ENCODE assay signal across 24 mouse cellular contexts in genomic region chr14:115057524-115057923, GRCm38 (mm10). TPM values are rescaled to one million over a fixed set of nuclear protein-coding genes. Genes with fewer than 3 reads are reported as not detected.
DNase-seq lines count a peak whose midpoint lies in the region; ATAC-seq lines count a peak whose summit lies in the region.
"Had no signal": no experiment of that assay in that cellular context is flagged by ENCODE, and none has a peak within 500 bp of the region (broad histone marks: within the 10 kb centered on the region; RNA-seq: fewer than 3 reads in every experiment).

No protein-coding gene starts in this region.

- ATAC-seq in midbrain, embryonic 11.5 days (ENCODE audit: low FRiP score), result no peak
- ATAC-seq in midbrain, embryonic 15.5 days (replicated peaks), result no peak
- ATAC-seq in common myeloid progenitor, adult 5-6 weeks (replicated peaks; ENCODE audit: low read depth, poor library complexity, severe bottlenecking), result peak; percentile 51
- peak; percentile 90 for ATAC-seq in megakaryocyte, adult 5-6 weeks (ENCODE audit: poor library complexity, severe bottlenecking)
- ATAC-seq: CD4-positive, CD25-positive, alpha-beta regulatory T cell, adult 4 months; forebrain, embryonic 13.5 days; forebrain, embryonic 15.5 days; forebrain, postnatal 0 days had no signal

- no peaks in the 10 kb centered on the region for H3K9me3 ChIP-seq in midbrain, embryonic 11.5 days (ENCODE audit: control insufficient read depth, low read length)
- no peaks in the 10 kb centered on the region for H3K9me3 ChIP-seq in midbrain, embryonic 15.5 days
- H3K9me3 ChIP-seq: embryonic facial prominence, embryonic 10.5 days; embryonic facial prominence, embryonic 12.5 days; forebrain, embryonic 13.5 days; forebrain, embryonic 15.5 days; G1E had no signal

- DNase-seq in midbrain, embryonic 11.5 days (ENCODE audit: low spot score, missing footprints), result peak; percentile 47
- no peak for DNase-seq in urinary bladder, postnatal 36 days (ENCODE audit: low spot score in 2 of 2)
- no peak for DNase-seq in lung, postnatal 25 days (ENCODE audit: low spot score)
- no peak for DNase-seq in layer of hippocampus, postnatal 10 days (ENCODE audit: low spot score in 2 of 2)
- DNase-seq: adrenal gland, adult 2 months; adrenal gland, postnatal 10 days; adrenal gland, postnatal 25 days; cerebellum, adult 11 months; cerebellum, adult 18-20 months; cerebellum, adult 8-10 months; cerebellum, adult 9-11 months; cerebellum, postnatal 14 days; cerebellum, postnatal 36 days; forebrain, postnatal 0 days had no signal

- H3K4me1 ChIP-seq in midbrain, embryonic 11.5 days (ENCODE audit: control insufficient read depth, insufficient read depth, low read length), result no peaks in the 10 kb centered on the region
- no peaks in the 10 kb centered on the region for H3K4me1 ChIP-seq in midbrain, embryonic 15.5 days
- H3K4me1 ChIP-seq: embryonic facial prominence, embryonic 12.5 days; forebrain, embryonic 13.5 days; forebrain, embryonic 15.5 days had no signal

- no peak overlapping the region for H3K9ac ChIP-seq in midbrain, embryonic 11.5 days (ENCODE audit: low read length)
- no peak overlapping the region for H3K9ac ChIP-seq in midbrain, embryonic 15.5 days
- H3K9ac ChIP-seq: embryonic facial prominence, embryonic 12.5 days; forebrain, embryonic 13.5 days; forebrain, embryonic 15.5 days; forebrain, postnatal 0 days had no signal

- WGBS in midbrain, embryonic 11.5 days, result 82% methylated on average over 4 of the region's 4 CpGs
- 92% methylated on average over 4 of the region's 4 CpGs for WGBS in midbrain, embryonic 15.5 days

- no peak overlapping the region for H3K4me2 ChIP-seq in midbrain, embryonic 11.5 days
- no peak overlapping the region for H3K4me2 ChIP-seq in midbrain, embryonic 15.5 days
- H3K4me2 ChIP-seq: embryonic facial prominence, embryonic 12.5 days; forebrain, embryonic 13.5 days; forebrain, embryonic 15.5 days had no signal

- H3K36me3 ChIP-seq in midbrain, embryonic 11.5 days (ENCODE audit: control insufficient read depth, insufficient read depth, low read length), result no peaks in the 10 kb centered on the region
- H3K36me3 ChIP-seq in midbrain, embryonic 15.5 days (replicated peaks), result no peaks in the 10 kb centered on the region
- H3K36me3 ChIP-seq: embryonic facial prominence, embryonic 12.5 days; G1E had no signal

- H3K27me3 ChIP-seq in midbrain, embryonic 11.5 days (ENCODE audit: control insufficient read depth, insufficient read depth, low read length), result no peaks in the 10 kb centered on the region
- H3K27me3 ChIP-seq in midbrain, embryonic 15.5 days (replicated peaks), result no peaks in the 10 kb centered on the region
- H3K27me3 ChIP-seq: CH12.LX; embryonic facial prominence, embryonic 12.5 days; forebrain, embryonic 13.5 days; forebrain, embryonic 15.5 days had no signal

- H3K27ac ChIP-seq in midbrain, embryonic 11.5 days (ENCODE audit: low read depth, low read length), result no peak overlapping the region
- no peak overlapping the region for H3K27ac ChIP-seq in midbrain, embryonic 15.5 days
- H3K27ac ChIP-seq: embryonic facial prominence, embryonic 10.5 days; embryonic facial prominence, embryonic 12.5 days; forebrain, embryonic 13.5 days; forebrain, embryonic 15.5 days had no signal

- no peak overlapping the region for H3K4me3 ChIP-seq in midbrain, embryonic 11.5 days (ENCODE audit: low read depth, low read length)
- H3K4me3 ChIP-seq in midbrain, embryonic 15.5 days, result no peak overlapping the region
- H3K4me3 ChIP-seq: embryonic facial prominence, embryonic 10.5 days; embryonic facial prominence, embryonic 12.5 days; forebrain, embryonic 13.5 days; forebrain, embryonic 15.5 days had no signal

RNA-seq across cellular contexts. Expression of gene Gpc5, which starts 34.5 kb away (rescaled TPM):
- 0.75 and 0.76 TPM in 2 replicates for polyA plus RNA-seq in midbrain, embryonic 11.5 days (2014; fragmentation: Nextera tagmentation; extraction: Ambion mirVana)
- 5.4 and 7.2 TPM in 2 replicates for polyA plus RNA-seq in midbrain, embryonic 15.5 days (2015; fragmentation: Nextera tagmentation; extraction: Ambion mirVana)
- total RNA-seq in common myeloid progenitor, adult 5-6 weeks (2017), result not detected in 2 replicates
- not detected in 2 replicates for total RNA-seq in megakaryocyte, adult 5-6 weeks (2015)
- total RNA-seq in megakaryocyte, adult 5-6 weeks (2017), result not detected in 2 replicates
- total RNA-seq in layer of hippocampus, postnatal 10 days (2021), result 10 to 100 TPM; 35.6 to 40.9 TPM
- total RNA-seq: CH12.LX had no signal
- polyA plus RNA-seq: G1E had no signal

Comparison
In these comparisons a context has a peak if more than half of its experiments do, and no peak if none do; other contexts are left out.
1. ATAC-seq: peak in common myeloid progenitor, adult 5-6 weeks (single experiment) and megakaryocyte, adult 5-6 weeks (single experiment); none in midbrain, embryonic 11.5 days (single experiment) and midbrain, embryonic 15.5 days (single experiment).
2. RNA of gene Gpc5, which starts 34.5 kb away (total RNA-seq): 35.6 to 40.9 TPM in layer of hippocampus, postnatal 10 days; not detected in common myeloid progenitor, adult 5-6 weeks and not detected in megakaryocyte, adult 5-6 weeks; every median in the first group is over 10 times any median in the second.